Mouse (Mus musculus): Measurements from ENCODE around the gene BC048679.
"Not testable (repeated sequence)": the region's sequence is repeated elsewhere in the genome, so short reads cannot be mapped to it uniquely, and the experiment has no call there.

BC048679 gene

DNA sequence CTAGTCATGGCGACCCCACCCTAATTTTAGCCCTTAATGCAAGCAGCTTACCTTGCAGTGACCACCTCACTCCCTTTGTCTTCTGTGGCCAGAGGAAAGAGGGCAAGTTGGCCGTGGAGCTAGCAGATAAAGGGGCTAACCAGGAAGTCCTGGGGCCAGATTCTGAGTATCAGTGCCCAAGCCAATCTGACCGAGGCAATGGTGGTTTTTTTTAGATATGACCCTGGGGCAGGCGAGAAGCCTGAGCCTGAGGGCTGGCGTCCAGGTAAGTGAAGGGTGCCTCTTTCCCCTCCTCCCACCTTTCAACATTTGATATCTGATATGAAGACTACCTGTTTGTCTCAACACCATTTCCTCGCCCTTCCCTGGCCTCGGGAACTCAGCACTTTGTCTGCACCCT lies at the start of gene BC048679:
BC048679 (minus strand) TSS at position 101 of the 400 bp plus-strand sequence.
- no peak for DNase-seq (ENCODE audit: low spot score)

DNA sequence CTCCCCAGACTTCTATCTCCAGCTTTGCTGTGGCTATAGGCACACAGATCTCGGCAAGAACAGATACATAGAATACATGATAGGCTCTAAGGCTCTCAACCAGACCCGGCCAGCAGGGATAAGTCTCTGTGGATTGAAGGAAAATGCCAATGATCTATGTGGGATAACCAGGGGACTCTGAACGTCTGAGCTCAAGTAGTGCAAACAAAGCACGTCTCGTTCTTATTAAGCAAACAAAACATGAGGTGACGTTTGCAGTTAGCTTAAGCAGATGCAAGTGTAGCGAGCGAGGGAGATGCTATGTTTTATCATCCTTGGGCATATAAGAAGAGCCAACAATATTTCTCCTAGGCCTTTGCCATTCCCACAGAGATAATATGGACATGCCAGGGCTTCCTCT lies 44.9 kb upstream of the BC048679 start:
- DNase-seq (ENCODE audit: low spot score): no peak

GRCm38 (mm10) chr7:81541924-81542524 lies 43.9 kb upstream of the BC048679 start:
- DNase-seq (ENCODE audit: low spot score): no peak

GRCm38 (mm10) chr7:81540999-81541398 lies 42.9 kb upstream of the BC048679 start:
- no peak for DNase-seq (ENCODE audit: low spot score)

- no peak for DNase-seq (ENCODE audit: low spot score)
Observed at GRCm38 (mm10) chr7:81539565-81539964, 41.5 kb upstream of the BC048679 start.

DNA sequence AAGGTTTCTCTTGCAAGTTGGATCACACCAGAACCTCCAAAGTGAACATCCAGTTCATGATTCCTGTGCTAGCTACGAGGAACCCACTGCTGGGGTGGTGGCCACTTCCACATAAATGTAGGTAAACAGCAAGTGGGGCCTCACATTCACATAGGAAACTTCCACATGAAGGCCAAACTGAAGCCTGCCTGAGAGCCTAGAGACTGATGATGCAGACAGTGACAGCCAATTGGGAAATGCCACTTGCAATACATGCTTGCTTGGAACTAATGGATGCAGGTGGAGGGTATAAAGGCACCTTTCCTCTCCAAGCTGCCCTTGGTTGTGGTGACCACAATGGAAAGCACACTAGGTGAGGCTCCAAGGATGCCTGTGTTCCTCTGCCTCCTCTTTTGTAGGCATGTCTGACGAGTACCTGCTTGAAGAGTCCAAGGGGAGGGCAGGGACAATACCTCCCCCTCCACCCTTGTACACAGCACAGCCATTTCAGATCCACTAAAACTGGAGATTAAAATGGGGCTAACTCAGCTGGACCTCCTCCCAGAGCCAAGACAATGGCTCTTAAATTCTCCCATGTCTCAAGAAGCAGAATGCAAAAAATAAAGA lies 40.1 kb upstream of the BC048679 start:
- DNase-seq (ENCODE audit: low spot score): peak; percentile 5

GRCm38 (mm10) chr7:81536478-81536877 lies 38.4 kb upstream of the BC048679 start:
- no peak for DNase-seq (ENCODE audit: low spot score)

- no peak for DNase-seq (ENCODE audit: low spot score)
Observed at GRCm38 (mm10) chr7:81531462-81531861, 33.4 kb upstream of the BC048679 start.

- DNase-seq (ENCODE audit: low spot score): no peak
Observed at GRCm38 (mm10) chr7:81528918-81529317, 30.8 kb upstream of the BC048679 start.

DNA sequence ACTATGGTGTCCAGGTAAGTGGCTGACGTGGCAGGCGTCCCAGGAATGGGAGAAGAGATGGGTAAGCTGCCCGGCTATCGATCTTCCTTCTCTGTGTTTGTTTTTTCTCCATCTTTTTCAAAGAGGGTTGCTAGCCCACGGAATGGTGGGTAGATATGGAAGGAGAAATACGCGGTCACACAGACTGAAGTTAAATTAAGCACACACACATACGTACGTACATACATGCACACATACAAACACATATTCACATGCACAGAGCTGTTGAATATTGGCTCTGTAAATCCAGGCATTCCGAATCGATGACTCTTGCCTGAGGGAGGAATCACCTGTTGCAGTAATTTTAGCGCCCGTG lies 25.6 kb upstream of the BC048679 start:
- no peak for DNase-seq (ENCODE audit: low spot score)

- peak; percentile 91 for DNase-seq (ENCODE audit: low spot score)
Observed at GRCm38 (mm10) chr7:81523008-81523662, 25.1 kb upstream of the BC048679 start.

DNA sequence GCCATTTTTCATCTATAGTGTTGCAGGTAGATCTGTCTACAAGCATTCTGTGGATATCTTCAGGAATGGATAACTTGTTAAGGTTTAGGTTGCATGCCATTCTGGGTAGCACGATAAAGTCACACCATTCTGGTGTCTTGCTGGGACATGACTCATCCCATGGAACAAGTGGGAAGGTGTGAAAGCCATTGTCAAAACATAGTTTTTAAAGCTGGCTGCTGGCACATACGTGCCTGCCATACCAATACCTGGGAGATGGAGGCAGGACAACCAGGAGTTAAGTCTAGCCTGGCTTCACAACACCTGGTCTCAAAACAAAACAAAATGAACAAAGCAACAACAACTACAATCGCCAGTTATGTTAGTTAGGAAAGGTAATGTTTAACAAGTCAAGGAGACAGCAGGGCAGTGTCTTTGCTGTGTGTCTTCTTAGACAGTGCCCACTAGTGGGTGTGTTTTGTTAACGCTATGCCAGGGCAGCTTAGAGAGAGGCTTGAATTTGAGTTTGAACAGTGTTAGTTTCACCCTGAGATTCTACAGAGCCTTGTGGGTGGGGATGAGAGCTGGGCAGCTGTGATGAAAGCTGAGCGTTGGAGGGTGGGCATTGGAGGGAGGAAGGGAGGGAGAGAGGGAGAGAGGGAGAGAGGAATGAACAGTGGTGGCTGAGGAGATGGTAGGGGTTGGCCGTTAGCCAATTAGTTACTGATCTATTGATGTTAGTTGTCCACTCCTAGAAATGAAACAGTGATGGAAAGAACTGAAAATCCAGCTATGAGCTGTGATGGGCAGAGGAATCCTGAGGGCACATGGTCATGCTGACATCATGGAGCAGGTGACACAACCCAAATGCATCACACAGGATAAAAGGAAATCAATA lies 18.3 kb upstream of the BC048679 start:
- no peak for DNase-seq (ENCODE audit: low spot score)

- DNase-seq (ENCODE audit: low spot score): no peak
Observed at GRCm38 (mm10) chr7:81514906-81515590, 17.0 kb upstream of the BC048679 start.

GRCm38 (mm10) chr7:81501050-81501449 lies 3.0 kb upstream of the BC048679 start:
- no peak for DNase-seq (ENCODE audit: low spot score)

- DNase-seq (ENCODE audit: low spot score): no peak
Observed at GRCm38 (mm10) chr7:81497171-81497570, 910 bp downstream of the BC048679 start.

DNA sequence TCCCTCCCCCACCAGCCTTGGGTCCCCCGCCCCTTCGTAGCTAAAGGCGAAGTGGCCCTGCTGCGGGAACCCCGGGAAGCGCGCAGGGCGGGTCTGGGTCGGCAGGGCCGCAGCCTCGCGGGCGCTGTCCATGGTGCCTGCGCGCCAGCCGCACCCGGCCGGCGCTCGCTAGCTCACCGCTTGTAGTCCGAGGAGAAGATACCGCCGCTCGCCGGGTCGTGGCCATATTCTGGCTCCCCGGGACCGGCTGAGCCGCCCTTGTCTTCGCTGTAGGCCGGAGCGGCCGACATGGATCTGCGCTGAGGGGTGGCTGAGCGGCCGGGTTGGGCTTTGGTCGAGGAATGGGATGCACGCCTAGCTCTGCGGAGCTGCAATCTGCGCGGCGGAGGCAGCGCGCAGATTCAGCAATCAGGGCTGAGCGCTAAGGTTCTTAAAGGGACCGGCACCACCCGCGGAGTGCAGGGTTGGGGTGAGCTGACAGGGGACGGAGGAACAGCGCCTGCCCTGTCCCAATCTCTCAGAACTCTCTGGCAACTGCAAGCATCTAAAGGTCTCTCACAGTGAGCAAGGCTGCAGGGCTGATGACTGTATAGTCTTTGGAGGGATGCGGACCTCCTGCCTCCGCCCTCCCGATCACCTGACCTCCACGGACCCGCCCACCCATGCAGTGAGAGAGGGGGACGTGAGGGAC lies 4.6 kb downstream of the BC048679 start, which contains the start of gene Ap3b2:
Ap3b2 (minus strand) TSS at position 595 of the 691 bp plus-strand sequence.
- no peak for DNase-seq (ENCODE audit: low spot score)

GRCm38 (mm10) chr7:81492628-81493027 lies 5.5 kb downstream of the BC048679 start:
- DNase-seq (ENCODE audit: low spot score): no peak

DNA sequence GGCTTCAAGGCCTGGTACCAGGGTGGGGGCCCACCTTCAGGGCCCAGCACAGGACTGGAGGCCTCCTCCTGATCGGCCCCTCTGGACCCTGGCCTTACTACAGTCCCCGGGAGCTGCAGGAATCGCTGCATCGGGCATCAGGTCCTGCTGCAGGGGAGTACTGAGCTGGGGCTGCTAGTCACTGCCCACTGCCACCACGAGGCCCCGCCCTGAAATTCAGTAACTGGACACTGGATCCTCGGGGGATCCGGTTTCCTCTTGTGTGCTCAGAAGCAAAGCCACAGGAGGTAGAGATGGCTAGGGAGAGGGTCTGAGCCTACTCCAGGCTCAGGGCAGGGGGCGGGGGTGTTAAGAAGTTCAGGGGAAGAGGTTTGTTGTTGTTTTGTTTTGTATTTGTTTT lies 8.4 kb downstream of the BC048679 start:
- no peak for DNase-seq (ENCODE audit: low spot score)

GRCm38 (mm10) chr7:81480800-81481199 lies 17.3 kb downstream of the BC048679 start:
- no peak for DNase-seq (ENCODE audit: low spot score)

- no peak for DNase-seq (ENCODE audit: low spot score)
Observed at GRCm38 (mm10) chr7:81479531-81480090, 18.5 kb downstream of the BC048679 start.

DNA sequence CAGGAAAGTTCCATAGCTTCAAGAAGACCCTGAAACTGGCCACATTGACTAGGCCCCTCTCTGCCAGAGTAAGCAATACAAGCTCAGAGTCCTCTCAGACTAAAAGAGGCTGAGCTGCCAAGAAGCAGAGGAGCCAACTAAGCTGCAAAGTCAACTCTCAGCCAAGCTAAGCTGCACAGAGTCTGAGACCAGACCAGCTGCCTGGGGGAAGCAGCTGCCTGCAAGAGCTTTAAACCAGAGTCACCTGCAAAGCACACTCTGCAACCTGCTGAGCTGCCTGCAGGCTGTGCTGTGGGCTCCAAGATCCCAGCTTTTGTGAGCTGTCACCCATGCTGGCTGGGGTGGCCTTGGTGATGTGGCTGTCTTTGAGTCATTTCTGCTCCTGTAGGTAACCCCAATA lies 19.8 kb downstream of the BC048679 start:
- DNase-seq (ENCODE audit: low spot score): not testable (repeated sequence)
